Mouse (Mus musculus) C2C12 (cell line): ENCODE data around the gene Snrnp70. TPM values are rescaled to one million over a fixed set of nuclear protein-coding genes. Genes with fewer than 3 reads are reported as not detected.

Source experiments
- H3K27me3 ChIP-seq: one replicate; pipeline ENCODE4 v1.6.1; 2011; ENCODE audit not compliant: control insufficient read depth, insufficient read depth, insufficient read length
- H3K36me3 ChIP-seq: one replicate; pipeline ENCODE4 v1.6.1; 2011; ENCODE audit not compliant: control insufficient read depth, insufficient read depth
- H3K4me3 ChIP-seq: one replicate; pipeline ENCODE4 v1.5.1; 2011; ENCODE audit warnings: mild to moderate bottlenecking, control low read depth; ENCODE audit not compliant: poor library complexity, insufficient read depth, severe bottlenecking
- H3K79me2 ChIP-seq: one replicate; pipeline ENCODE4 v1.6.1; 2011; ENCODE audit not compliant: control insufficient read depth, insufficient read depth
- H3K79me3 ChIP-seq: one replicate; pipeline ENCODE4 v1.6.1; 2011; ENCODE audit warnings: low read depth, control low read depth
- H3ac ChIP-seq: one replicate; pipeline ENCODE3; 2011; ENCODE audit warnings: low read depth; ENCODE audit not compliant: control insufficient read depth, insufficient read length
- CEBPB ChIP-seq: IDR thresholded peaks from one replicate; pipeline ENCODE4 v1.6.1; 2011; ENCODE audit warnings: low read depth, mild to moderate bottlenecking, control low read depth, moderate library complexity
- CTCF ChIP-seq: IDR thresholded peaks from one replicate; pipeline ENCODE4 v1.5.1; 2011; ENCODE audit not compliant: control insufficient read depth, insufficient read depth, insufficient read length
- FOSL1 ChIP-seq: IDR thresholded peaks from one replicate; pipeline ENCODE4 v1.8.0; 2011; ENCODE audit warnings: mild to moderate bottlenecking, low read length; ENCODE audit not compliant: poor library complexity, insufficient read depth, severe bottlenecking
- MAX ChIP-seq: IDR thresholded peaks from one replicate; pipeline ENCODE4 v1.6.1; 2011; ENCODE audit warnings: mild to moderate bottlenecking, control low read depth
- MYOD1 ChIP-seq: IDR thresholded peaks from one replicate; pipeline ENCODE4 v1.6.1; 2011; ENCODE audit warnings: low read depth; ENCODE audit not compliant: control insufficient read depth, insufficient read length
- MYOG ChIP-seq: IDR thresholded peaks from one replicate; pipeline ENCODE4 v1.6.1; 2011; ENCODE audit not compliant: control insufficient read depth, insufficient read length; ENCODE audit errors: extremely low read depth
- USF1 ChIP-seq: IDR thresholded peaks from one replicate; pipeline ENCODE4 v1.6.1; 2011; ENCODE audit warnings: low read depth, mild to moderate bottlenecking, control low read depth, moderate library complexity
- polyA plus RNA-seq: library from polyadenylated mRNA; unstranded; fragments of >200 nt; fragmentation: generic; extraction: Trizol; gene quantifications from one replicate; pipeline ENCODE4 v1.2.1, GENCODE M21; 2012; ENCODE audit warnings: missing spikeins

Gene Snrnp70
- polyA plus RNA-seq, 1 experiment, result 321 TPM

- Histone ChIP-seq H3ac (no peak overlapping the region), H3K79me3 (no peaks in the 10 kb centered on the region), H3K4me3 (no peak overlapping the region), H3K36me3 (no peaks in the 10 kb centered on the region), H3K79me2 (no peaks in the 10 kb centered on the region), H3K27me3 (no peaks in the 10 kb centered on the region)
- no peak for TF ChIP-seq FOSL1
- no peak for TF ChIP-seq CTCF
- no peak for TF ChIP-seq USF1
- TF ChIP-seq CEBPB, result no peak
- no peak for TF ChIP-seq MYOG
- no peak for TF ChIP-seq MYOD1
- TF ChIP-seq MAX, result no peak
Measured at GRCm38 (mm10) chr7:45346905-45347304, 48.6 kb downstream of the Snrnp70 start.

GRCm38 (mm10) chr7:45343543-45343942 lies 52.0 kb downstream of the Snrnp70 start:
- Histone ChIP-seq H3K4me3 (no peak overlapping the region), H3K79me2 (no peaks in the 10 kb centered on the region), H3K79me3 (no peaks in the 10 kb centered on the region), H3ac (no peak overlapping the region), H3K27me3 (no peaks in the 10 kb centered on the region), H3K36me3 (no peaks in the 10 kb centered on the region)
- TF ChIP-seq MAX (no peak), MYOG (no peak), CTCF (peak; percentile 24), FOSL1 (no peak), CEBPB (no peak)

- Histone ChIP-seq H3K27me3 (no peaks in the 10 kb centered on the region), H3K79me3 (no peaks in the 10 kb centered on the region), H3K79me2 (no peaks in the 10 kb centered on the region), H3K36me3 (no peaks in the 10 kb centered on the region), H3ac (no peak overlapping the region), H3K4me3 (no peak overlapping the region)
- TF ChIP-seq CTCF (no peak), MYOG (no peak), FOSL1 (no peak), USF1 (no peak), MYOD1 (no peak), CEBPB (no peak)
Measured at GRCm38 (mm10) chr7:45342081-45342480, 53.5 kb downstream of the Snrnp70 start.

GRCm38 (mm10) chr7:45341303-45341702 lies 54.2 kb downstream of the Snrnp70 start:
- TF ChIP-seq MAX (no peak), CEBPB (no peak), CTCF (peak; percentile 64), MYOG (no peak)
- H3ac ChIP-seq, result no peak overlapping the region
- H3K79me3 ChIP-seq, result no peaks in the 10 kb centered on the region
- H3K27me3 ChIP-seq, result no peaks in the 10 kb centered on the region
- H3K79me2 ChIP-seq, result no peaks in the 10 kb centered on the region
- no peaks in the 10 kb centered on the region for H3K36me3 ChIP-seq
- no peak overlapping the region for H3K4me3 ChIP-seq

- Histone ChIP-seq H3K79me2 (no peaks in the 10 kb centered on the region), H3K4me3 (peak overlapping the region; percentile 18), H3ac (peak overlapping the region; percentile 22), H3K79me3 (no peaks in the 10 kb centered on the region), H3K36me3 (no peaks in the 10 kb centered on the region), H3K27me3 (no peaks in the 10 kb centered on the region)
- TF ChIP-seq FOSL1, result no peak
Measured at GRCm38 (mm10) chr7:45340669-45341068, 54.9 kb downstream of the Snrnp70 start.

GRCm38 (mm10) chr7:45340066-45340442 lies 55.5 kb downstream of the Snrnp70 start:
- H3K79me2 ChIP-seq, result no peaks in the 10 kb centered on the region

More at GRCm38 (mm10) chr7:45340066-45340442, 55.5 kb downstream of the Snrnp70 start:
- Histone ChIP-seq H3K4me3 (peak overlapping the region; percentile 19), H3K79me3 (no peaks in the 10 kb centered on the region), H3K36me3 (no peaks in the 10 kb centered on the region), H3ac (peak overlapping the region; percentile 59), H3K27me3 (no peaks in the 10 kb centered on the region)
- no peak for TF ChIP-seq MYOG
- TF ChIP-seq FOSL1, result no peak
- no peak for TF ChIP-seq USF1
- TF ChIP-seq CTCF, result no peak
- no peak for TF ChIP-seq CEBPB
- TF ChIP-seq MYOD1, result no peak
- TF ChIP-seq MAX, result no peak
